Mouse (Mus musculus): ENCODE measurements around the gene Trpv3.
"Not testable (repeated sequence)": the region's sequence is repeated elsewhere in the genome, so short reads cannot be mapped to it uniquely, and the experiment has no call there.

The Trpv3 gene

GRCm38 (mm10) chr11:73303123-73303522 is 35.9 kb downstream of the Trpv3 start:
- DNase-seq: no peak

GRCm38 (mm10) chr11:73315961-73316360 is 48.8 kb downstream of the Trpv3 start:
- DNase-seq: no peak

- not testable (repeated sequence) for DNase-seq
Measured at GRCm38 (mm10) chr11:73318581-73318980, 51.4 kb downstream of the Trpv3 start.

- DNase-seq: not testable (repeated sequence)
Measured at GRCm38 (mm10) chr11:73321064-73321463, 53.9 kb downstream of the Trpv3 start.

- no peak for DNase-seq
Measured at GRCm38 (mm10) chr11:73323906-73324830, 57.0 kb downstream of the Trpv3 start.

- DNase-seq: no peak
Measured at GRCm38 (mm10) chr11:73326485-73326886, 59.3 kb downstream of the Trpv3 start.

GRCm38 (mm10) chr11:73327361-73327760 is 60.2 kb downstream of the Trpv3 start:
- no peak for DNase-seq

GRCm38 (mm10) chr11:73329442-73329841 is 62.3 kb downstream of the Trpv3 start, which contains the start of the genes Aspa, Gm49340 and Spata22:
Gene Aspa, minus strand, starts transcription at chr11:73329596.
Gene Gm49340, plus strand, starts transcription at chr11:73329741.
Gene Spata22, plus strand, starts transcription at chr11:73329741.
- no peak for DNase-seq

- no peak for DNase-seq
Measured at GRCm38 (mm10) chr11:73333357-73333756, 66.2 kb downstream of the Trpv3 start.

- DNase-seq: no peak
Measured at GRCm38 (mm10) chr11:73336919-73337318, 69.7 kb downstream of the Trpv3 start.

All from thymus, adult 18-20 months (tissue).